Mouse (Mus musculus) 3T3-L1 (cell line): ENCODE measurements at regions not wholly inside any gene's neighbourhood (a gene's known extent, or its start where the extent isn't known, plus 50 kb on each side); places are given as distances from the start of the nearest gene placed in this dataset.

Experiments used
- DNase-seq: peaks from one replicate; pipeline ENCODE4 v3.0.0-alpha.2; 2015; ENCODE audit warnings: low read depth, low spot score

DNA sequence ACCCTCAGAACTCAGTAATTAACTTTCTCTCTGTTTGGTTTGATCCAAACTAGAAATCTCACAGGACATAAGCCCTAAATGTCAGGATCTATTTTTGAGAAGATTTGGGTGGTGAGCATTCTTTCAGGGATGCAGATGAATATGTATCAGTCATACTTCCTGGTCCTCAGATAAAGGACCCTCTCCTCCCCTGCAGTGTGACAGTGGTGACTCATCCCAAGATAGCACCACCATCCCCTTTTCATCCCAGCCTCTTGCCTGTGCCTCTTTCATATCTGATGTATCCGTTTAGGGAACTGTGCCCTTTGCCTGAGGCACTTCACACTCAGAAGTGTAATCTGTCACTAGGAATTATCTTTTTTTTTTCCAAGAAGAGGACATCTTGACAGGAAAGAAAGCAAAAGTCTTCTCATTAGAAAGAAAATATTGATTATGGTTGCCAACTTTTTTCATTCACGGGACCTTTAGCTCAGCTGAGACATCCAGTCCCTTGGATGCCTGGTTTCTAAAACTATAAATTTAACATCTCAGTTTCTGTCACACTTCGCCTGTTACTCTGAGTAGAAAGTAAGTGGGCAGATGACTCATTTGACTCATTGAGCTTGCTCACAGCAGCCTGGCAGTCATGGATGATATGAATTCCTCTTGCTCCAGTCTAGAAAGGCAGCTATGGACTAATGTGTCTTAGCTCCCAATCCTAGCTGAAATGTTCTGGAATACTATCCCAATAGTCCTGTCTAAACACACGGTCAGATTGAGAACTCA lies 284.1 kb upstream of the Mctp2 start:
- peak; percentile 86 for DNase-seq

DNA sequence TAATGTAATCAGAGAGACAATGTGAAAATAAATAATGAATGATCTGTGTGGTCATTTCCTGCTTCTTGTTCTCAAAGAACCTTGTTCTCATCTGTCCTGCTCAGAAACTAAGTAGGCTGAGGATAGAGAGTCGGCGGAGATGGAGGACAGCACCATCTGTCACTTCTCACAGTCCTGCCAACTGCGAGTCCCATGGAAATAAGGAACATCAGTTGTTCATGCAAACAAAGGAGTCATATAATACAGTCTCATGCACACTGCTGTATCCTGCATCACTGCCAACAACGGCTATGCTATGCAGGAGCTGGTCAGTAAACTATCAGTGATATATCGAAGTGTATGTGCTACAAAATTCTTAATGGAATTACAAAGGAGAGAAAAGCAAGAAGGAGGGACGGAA lies 285.7 kb upstream of the Mctp2 start:
- DNase-seq = no peak

DNA sequence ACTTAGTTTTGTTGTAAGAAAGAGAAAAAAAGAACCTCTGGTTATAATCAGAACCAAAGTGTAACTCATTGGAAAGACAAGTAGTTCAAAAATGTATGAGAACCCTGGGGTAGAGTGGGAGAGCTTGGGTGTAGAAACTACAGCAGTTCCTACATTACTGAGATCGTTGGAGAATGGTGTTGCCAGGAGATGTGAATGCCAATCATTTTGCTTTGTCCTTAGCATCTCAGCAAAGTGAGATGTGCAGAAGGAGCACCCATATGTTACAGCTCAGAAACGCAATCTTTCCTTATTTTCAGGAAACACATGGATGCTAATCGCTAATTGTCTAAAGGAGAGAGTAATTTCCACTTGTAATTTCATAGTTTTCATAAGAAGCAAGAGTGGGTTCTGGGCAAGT lies 286.2 kb upstream of the Mctp2 start:
- no peak for DNase-seq

DNA sequence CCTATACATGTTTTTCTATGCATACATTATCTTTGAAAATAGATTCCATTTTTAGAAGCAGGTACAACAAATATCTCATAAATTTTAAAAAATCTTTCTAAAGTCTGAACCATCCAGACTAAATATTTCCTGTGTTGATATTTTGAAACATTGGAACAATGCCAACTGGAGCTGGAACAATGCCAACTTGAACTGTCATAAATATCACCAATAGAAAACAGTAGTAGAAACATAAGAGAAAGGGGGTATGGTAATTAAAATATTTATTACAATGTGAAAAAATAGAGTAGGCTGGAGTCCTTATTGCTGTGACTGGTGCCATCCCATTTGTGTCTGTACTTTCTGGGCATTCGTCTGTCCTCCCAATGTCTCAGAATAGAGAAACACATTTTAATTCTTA lies 286.9 kb upstream of the Mctp2 start:
- DNase-seq = peak; percentile 16

DNA sequence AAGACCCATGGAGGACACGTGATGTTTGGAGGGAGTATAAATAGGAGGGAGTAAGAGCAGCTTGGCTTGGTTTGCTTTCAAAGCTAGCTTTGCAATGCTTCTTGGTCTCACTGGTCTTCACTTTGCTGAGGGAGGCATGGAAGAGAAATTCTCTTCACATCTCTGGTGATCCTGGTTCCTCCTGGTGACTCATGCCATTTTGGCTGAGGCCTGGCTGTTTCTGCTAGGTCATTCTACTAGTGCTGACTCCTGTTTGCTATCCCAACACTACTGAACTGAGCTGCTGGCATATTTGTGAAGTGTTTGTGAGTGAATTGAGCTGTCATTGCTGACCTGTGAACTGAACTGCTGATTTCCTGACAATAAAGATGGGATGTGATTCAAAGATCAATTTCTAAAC lies 288.3 kb upstream of the Mctp2 start:
- peak; percentile 71 for DNase-seq

DNA sequence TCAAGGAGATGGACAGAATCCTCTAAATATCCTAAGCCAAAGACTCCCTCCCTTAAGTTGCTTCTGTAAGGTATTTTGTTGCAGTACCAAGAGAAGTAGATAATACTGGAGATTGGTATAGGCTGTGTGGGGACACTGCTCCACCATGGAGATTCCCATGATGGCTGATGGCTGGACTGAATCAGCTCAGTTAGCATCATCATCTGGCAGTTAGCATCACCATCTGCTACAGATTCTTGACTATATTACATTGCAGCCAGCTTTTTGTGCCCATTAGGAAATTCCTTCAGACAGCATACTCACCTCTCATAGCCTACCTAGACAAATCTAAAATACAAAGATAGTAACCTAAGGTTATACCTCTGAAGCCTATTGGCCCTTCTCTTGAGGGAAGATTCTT lies 290.6 kb upstream of the Mctp2 start:
- DNase-seq = no peak

DNA sequence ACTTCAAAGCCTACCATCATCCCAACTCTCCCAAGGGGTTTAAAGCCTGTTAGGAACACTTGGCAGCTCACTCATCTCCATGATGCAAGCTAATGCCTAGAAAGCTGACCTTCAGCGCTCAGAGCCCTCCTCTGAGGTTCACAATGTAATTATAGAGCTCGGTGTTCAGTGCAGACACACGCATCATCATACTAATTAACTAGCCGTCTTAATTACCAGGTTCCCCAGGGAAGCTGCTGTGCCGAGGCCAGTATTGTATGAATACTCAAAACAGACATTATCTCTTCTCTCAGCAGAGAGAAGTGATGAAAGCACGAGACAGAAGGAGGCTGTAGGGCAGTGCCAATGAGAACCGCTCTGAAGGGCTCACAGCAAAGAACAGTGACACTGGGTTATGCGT lies 295.5 kb upstream of the Mctp2 start:
- DNase-seq = no peak

DNA sequence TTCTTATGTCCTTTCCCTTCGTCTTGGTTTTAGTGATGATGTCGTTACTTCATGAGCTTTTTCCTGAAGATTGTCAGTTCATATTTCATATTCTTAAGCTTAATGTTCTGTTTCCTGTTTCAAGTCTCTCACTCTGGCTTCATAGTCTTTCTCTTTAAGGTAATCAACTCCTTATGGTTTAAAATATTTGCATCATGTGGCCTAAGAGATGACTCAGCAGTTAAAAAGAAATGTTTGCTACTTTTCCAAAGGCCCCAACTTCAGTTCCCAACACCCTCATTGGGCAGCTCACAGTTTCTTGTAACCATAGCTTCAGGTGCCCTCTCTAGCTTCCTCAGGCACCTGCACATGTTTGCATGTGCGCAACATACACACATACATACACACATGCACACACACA lies 303.4 kb upstream of the Mctp2 start:
- peak; percentile 78 for DNase-seq

DNA sequence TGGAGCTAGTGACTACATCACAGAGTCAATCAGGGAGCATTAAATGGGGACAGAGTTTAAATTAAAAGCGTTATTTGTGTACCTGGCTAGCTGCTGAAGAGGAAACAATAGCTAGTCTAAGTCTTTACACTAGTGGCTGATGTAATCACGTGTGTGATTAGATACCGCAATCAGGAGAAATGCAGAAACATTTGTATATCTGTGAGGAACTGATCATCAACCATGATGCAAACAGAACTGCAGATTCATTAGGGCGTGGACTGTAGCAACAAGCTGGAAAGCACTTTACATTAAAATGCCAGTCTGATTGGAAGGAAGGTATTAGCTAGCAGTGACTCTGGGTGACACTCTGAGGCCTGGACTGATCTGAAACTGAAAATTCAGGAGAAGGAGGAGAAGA lies 308.8 kb upstream of the Mctp2 start:
- peak; percentile 53 for DNase-seq

DNA sequence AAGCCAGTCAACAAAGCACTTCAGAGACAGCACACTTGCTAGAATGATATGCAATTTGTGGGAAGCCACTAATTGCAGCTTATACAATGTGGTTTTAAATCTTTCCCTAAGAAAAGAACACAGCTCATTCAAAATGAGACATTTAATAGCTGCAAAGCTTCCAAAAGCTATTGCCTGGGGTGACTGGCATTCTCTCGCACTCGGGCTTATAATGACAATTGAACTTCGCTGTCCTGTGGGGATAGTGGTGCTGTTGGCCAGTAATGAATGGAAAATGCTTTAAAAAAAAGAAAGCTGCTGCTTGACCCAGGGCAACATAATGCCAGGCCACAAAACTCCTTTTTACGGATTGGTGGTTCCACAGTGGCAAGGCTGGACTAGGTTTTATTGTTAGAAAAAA lies 321.0 kb upstream of the Mctp2 start:
- no peak for DNase-seq

DNA sequence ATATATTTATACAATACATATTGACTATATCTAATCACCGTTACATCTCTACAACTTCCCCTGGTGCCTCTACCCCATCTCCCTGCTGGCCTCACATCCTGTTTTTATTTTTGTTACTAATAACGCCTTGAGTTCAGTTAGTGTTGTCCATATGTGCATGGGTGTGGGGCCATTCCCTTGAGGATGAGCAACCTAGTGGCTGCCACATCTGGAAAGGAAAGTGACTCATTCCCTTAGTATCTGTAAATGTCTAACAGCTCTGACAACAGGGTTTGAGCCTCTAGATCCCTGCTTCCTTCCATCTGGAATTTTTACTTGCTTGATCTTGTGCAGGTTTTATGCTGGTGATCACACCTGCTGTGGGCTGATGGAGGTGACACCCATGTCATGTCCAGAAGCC lies 333.2 kb upstream of the Mctp2 start:
- peak; percentile 95 for DNase-seq

DNA sequence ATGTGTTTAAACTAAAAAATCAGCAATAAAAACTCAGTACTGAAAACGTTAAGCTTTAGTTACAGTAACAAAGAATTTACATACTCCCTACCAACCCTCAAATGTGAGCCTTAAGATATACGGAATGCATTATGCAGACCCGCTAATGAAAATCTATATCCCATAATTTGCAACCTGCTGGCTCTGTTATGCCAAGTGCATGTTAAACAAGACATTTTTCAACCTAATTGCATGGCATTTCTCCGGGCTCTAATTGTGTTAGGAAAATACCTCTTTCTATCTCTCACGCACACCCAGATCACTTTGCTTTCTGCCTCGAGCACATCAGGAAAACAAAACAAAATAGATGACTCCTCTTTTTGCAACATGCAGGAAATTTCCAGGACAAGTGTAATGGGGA lies 368.6 kb upstream of the Mctp2 start:
- DNase-seq = no peak

DNA sequence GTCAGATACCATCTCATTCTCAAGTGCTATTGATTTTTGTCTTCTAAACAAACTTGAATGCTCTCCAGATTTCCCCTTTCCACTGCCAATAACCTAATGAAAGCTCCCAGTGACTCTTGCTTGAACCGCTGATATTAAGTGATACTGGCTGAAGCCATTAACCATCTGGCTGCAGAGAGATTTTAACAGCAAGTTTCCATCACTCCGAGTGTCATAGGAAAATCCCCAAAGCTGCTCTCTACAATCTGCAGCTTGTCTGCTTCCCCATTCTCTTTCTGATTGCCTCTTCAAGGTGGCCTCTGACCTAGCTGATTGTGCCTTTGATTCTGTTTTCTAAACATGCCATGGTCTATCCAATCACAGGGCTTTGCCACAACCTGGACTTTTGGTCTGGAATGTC lies 379.4 kb upstream of the Mctp2 start:
- no peak for DNase-seq

DNA sequence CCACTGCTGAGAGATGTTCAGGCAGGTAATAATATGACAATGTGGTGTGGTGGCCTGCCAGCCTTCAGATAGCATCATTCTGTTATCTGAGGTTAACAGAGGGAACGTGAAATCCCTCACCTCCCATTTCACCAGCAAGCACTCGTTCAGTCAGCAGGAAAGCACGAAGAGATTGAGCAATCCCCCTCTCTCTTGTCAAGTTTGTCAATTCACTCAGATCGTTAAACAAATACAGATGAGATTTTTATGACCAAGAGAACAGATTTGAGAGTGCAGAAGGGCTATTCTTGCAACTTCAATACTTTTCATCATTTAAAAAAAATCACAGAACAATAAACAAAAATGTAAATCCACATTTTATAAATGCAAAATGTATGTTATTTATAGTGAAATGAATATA lies 380.9 kb upstream of the Mctp2 start:
- DNase-seq = peak; percentile 47

DNA sequence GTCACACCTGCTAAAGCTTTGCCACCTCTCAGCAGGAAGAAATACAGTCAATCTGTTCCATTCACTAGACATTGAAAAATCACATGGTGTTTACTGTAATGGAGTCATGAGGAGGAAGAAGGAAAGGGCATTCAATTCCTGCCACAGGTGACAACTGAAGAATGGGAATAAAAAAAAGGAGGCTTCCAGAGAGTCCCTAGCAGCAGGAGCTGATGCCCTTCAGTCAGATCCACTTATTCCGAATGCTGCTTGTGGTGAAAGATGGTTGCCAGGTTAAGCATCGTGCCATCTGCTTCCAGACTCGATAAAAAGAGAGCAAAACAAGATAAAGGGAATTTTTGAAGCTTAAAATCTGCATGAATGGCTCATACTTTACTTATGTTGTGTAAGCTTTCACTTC lies 385.0 kb upstream of the Mctp2 start:
- DNase-seq = no peak

DNA sequence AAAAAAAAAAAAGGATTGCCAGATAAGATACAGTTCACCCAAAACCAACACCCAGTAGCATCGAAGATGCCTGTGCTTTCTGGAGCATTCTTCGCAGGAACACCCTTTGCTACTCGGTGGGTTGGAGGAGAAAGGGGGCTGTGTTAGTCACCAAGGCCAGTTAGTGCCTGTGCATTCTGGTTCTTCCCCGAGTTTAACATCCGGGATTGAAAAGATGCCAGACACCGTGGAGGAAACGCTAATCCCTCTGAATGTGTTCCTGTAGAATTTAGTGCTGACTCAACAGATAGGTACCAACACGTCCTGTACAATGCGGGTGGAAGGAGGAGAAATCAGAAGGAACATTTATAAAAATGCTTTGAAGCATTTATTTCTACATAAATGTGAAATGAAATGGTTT lies 385.5 kb upstream of the Mctp2 start:
- DNase-seq = peak; percentile 90

DNA sequence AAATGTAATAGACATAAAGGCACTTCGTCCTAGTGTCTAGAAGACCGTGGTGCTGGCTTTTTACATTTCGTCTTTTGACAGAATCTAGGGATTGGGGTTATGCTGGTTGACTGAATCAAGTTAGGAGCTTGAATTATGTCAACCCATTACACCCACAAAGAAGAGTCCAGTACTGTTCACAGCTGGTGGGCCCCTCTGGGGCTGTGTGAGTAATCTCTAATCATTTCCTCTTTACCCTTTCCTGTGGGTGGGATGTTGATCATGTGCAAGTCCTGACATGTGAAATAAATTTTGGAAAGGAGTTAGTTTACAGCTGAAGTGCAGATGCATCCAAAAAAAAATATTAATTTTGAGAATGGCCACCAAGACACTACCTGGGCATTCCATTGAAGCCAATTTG lies 390.3 kb upstream of the Mctp2 start:
- DNase-seq = peak; percentile 66

DNA sequence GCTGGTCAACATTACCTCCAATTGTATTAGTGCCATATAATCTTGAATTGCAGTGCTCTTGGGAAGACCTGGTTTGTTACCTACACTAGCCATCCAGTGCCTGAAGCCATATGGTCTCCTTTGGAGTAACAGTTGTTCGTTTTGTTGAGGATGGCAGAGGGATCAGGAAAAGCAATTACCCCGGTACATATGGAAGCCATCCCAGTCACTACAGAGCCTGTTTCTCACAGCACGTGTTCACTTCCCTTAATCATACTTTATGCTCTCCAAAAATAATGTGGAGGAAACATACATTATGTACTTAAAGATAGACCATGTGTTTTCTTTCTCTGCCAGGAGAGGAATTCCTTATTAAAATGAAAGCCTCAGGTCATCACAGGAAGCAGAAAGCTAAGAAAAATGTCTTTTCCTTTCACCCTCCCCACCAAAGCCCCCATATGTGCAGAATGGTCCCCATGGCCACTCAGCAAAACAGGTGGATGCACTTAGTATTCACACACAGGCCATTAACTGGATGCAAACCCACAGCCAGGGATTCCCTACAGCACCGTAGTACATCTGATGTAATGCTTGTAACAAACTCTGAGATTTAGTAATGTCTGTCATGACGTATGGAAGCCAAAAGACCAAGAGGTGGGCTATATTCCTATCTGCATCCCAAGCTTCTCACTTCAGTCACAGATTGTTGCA lies 397.4 kb upstream of the Mctp2 start:
- no peak for DNase-seq

DNA sequence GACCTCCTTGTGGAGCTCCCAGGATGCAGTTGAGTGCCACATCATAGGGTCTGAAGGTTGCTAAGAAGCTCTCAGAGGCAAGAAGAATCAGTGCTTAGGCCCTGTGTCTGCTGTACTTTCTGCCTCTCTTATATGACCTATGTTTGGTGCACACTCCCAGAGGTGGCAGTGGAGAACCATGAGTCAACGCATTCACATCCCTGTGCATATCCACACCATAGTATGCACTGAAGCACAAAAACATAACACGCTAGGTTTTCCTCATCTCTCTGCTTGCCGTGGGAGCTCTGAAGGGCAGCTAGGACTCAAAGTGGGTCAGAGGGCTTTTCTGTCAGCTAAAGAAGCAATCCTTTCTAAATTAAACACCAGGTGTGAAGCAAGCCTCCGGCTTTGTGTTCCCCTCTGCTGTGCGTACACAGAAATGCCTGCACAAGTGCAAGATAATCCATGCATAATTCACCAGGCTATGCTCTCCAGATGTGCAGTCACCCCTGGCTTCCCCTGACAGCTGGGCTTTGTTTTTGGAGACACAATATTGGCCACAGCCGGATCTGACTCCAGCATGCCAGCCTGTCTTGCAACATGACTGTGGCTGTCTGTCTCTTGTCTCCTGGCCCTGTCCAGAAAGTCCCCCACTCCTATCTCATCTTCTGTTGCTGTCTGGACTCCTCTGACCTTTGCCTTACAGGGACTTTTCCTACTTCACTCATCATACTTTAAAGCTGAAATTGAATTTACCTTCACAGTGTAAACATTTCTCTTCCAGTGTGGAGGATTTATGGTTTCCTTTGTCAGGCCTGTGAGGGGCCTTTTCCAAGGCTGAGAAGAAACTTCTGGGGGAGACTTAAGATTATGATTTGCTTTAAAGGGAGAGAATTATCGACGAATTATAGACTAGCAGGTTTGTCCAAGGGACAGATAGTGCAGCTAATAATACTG lies 405.1 kb upstream of the Mctp2 start:
- DNase-seq = no peak

DNA sequence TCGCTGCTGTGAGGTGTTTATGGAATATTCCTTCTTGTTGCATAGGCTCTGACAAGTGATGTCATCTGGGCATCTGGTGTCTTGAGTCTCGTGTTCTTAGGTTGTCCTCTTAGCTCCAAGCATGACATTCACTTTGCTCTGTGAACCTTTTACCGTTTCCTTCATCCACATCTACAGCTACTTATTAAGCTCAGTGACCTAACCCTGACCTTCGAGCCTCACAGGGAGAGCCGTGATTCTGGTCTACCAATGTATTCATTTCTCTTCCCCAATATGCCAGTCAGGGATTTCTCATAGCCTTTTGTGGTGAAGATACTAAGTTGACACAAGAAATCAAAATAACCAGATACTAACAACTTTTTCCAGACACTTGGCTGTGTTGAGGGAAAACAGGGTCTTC lies 409.0 kb upstream of the Mctp2 start:
- DNase-seq = no peak

DNA sequence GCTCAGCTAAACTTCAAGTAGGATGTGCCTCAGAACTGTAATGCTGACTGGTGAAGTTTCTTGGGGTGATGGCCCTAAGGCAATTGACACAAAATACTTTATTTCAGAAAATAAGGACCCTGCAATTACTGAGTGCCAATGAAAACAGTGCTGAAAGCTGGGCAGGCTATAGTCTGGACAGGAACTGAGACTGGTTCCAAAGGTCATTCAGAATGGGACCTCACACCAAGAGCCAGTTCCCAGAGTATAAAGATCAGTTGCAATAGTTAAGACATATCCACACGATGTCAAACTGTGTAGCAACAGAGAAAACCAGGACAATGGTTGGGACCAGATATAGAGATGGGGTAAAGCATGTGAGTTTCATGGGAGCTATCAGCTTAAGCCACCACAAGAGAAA lies 409.6 kb upstream of the Mctp2 start:
- DNase-seq = no peak

DNA sequence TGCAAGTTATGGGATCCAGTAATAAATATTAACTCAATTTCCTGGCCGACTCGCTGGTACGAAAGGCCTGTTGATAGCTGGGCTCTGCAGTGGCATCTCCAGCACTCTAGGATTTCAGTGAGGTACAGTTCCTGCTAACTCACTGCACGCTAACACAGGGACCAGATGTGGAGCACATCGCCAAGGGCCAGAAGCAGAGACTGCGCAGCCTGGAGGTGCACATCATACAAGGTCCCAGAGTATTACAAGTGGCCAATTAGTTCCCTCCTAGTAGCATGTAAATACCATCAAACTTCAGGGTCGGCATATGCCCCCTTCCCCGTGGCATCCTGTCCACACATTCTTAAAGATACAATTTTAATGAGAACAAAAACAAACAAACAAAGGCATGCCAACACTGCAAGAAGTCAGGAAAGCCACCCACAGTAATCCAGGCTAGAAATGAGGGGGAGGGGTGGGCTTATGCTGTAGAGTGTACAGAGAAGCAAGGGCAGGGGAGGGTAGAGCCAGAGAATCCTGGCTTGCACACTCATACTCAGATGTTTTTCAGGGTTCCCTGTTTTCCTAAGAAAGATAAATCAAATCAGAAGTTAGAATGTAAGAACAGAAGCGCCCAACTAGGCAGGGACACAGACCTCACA lies 419.9 kb upstream of the Mctp2 start:
- DNase-seq = no peak
